Mouse (Mus musculus): ENCODE measurements around the gene Glud1. TPM values are rescaled to one million over a fixed set of nuclear protein-coding genes. Genes with fewer than 3 reads are reported as not detected.

Glud1 gene
- total RNA-seq, 2 experiments from 2014 or later: 116 to 120 TPM

DNA sequence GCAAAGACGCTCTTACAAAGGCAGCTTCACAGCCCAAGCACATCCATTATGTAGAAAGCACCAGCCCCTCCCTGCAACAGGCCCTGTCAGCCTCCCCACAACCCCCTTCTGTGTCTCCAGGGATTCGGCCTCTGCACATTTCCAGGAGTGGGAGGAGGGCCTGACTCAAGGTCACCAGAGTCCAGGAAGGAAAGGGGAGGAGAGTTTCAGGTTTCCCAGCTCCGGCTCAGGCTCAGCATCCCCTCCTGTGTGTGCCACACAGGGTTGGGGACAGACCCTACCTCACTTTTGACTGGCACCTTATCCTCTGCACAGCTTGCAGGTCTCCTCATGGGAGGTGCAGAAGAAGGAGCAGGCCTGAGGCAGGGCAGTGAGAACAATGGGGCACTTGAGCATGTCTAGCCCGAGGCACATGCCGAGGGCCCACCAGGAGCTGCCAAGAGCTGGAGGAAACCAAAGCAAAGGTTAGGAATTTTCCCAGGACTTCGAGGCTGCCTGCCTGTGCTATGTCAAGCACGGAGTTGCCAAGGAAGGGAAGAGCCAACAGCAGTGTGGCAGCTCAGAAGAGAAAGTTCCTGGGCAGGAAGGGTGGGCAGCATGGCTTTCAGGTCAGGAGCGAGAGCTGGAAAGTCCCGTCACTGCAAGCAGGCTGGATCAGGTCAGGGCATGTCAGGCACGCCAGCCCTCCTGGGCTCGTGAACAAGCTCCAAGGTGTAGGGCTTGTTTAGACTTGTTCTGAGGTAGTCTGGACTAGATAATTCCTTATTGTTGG is 68.2 kb downstream of the Glud1 start:
- no peak for DNase-seq

GRCm38 (mm10) chr14:34382921-34383704 is 72.6 kb downstream of the Glud1 start:
- no peak for DNase-seq

DNA sequence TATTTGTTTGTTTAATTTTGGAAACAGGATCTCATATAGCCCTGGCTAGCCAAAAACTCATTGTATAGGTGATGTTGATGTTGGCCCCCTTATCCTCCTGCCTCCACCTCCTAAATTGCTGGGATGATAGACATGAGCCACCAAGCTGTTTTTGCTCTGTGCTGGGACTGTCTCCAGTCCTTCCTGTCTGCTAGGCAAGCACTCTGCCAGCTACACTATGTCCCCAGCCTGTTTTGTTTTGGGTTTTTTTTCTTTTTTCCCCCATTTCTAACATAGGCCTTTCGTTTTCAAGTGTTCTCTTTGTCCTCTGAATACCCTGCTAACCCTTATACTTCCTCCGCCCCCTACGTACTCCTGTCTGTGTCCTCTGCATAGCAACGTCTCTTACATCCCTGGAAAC is 82.8 kb downstream of the Glud1 start:
- no peak for DNase-seq

Other genes starting within 250 kb of the Glud1 start
- gene Anxa8, start 224.7 kb upstream of the Glud1 start, total RNA-seq (2021): 1 to 10 TPM in 1 of 2 experiments, under 1 TPM in 1; 0.28 to 1.3 TPM
- gene A630023A22Rik, start 208.0 kb upstream of the Glud1 start, total RNA-seq (2021): not detected
- under 1 TPM; 0.16 TPM for gene Npy4r, start 158.2 kb upstream of the Glud1 start, total RNA-seq (2021)
- under 1 TPM; 0.50 to 0.52 TPM for gene Gprin2, start 109.1 kb upstream of the Glud1 start, total RNA-seq (2021)
- gene Syt15, start 91.1 kb upstream of the Glud1 start, total RNA-seq (2021): 1 to 10 TPM in 1 of 2 experiments, under 1 TPM in 1; 0.89 to 1.6 TPM
- 1 to 10 TPM; 7.1 to 8.0 TPM for gene Shld2, start 234 bp upstream of the Glud1 start, total RNA-seq (2021)
- gene Fam25c, start 44.7 kb downstream of the Glud1 start, total RNA-seq (2021): not detected
- 10 to 100 TPM; 10.2 to 16.9 TPM for gene Sncg, start 64.1 kb downstream of the Glud1 start, total RNA-seq (2021)
- 10 to 100 TPM; 16.7 to 18.7 TPM for gene Mmrn2, start 64.7 kb downstream of the Glud1 start, total RNA-seq (2021)
- 100 to 1,000 TPM in 1 of 2 experiments, 10 to 100 TPM in 1; 92.4 to 102 TPM for gene Bmpr1a, start 192.6 kb downstream of the Glud1 start, total RNA-seq (2021)
- gene 9230112D13Rik, start 212.1 kb downstream of the Glud1 start, total RNA-seq (2021): not detected